Mouse (Mus musculus) midbrain, postnatal 0 days (tissue): ENCODE measurements around the gene Pkp4. TPM values are rescaled to one million over a fixed set of nuclear protein-coding genes. Genes with fewer than 3 reads are reported as not detected.

Experiments
- ATAC-seq: fragments of 200-750 bp; cut with Nextera tagmentation; 2 replicates; pipeline ENCODE4 v1.8.0; 2017; ENCODE audit warnings: moderate number of reproducible peaks, mild to moderate bottlenecking, moderate TSS enrichment, moderate library complexity; ENCODE audit not compliant: low FRiP score
- DNase-seq: peaks from one replicate; pipeline ENCODE4 v3.0.0-alpha.2; 2015; ENCODE audit warnings: low spot score
- H3K27ac ChIP-seq: fragments of 300-500 bp; sonication (generic); 2 replicates; pipeline ENCODE4 v1.5.1; 2014; ENCODE audit warnings: low read depth, mild to moderate bottlenecking, low read length, mixed read lengths
- H3K27me3 ChIP-seq: fragments of 300-500 bp; sonication (generic); 2 replicates; pipeline ENCODE4 v1.6.1; 2014; ENCODE audit warnings: low read length, control low read depth, mixed read lengths; ENCODE audit not compliant: insufficient read depth
- H3K36me3 ChIP-seq: fragments of 300-500 bp; sonication (generic); 2 replicates; pipeline ENCODE4 v1.6.1; 2014; ENCODE audit warnings: low read length, control low read depth, mixed read lengths; ENCODE audit not compliant: insufficient read depth
- H3K4me1 ChIP-seq: fragments of 300-500 bp; sonication (generic); 2 replicates; pipeline ENCODE4 v1.6.1; 2014; ENCODE audit warnings: mild to moderate bottlenecking, control low read depth, antibody characterized with exemption, low read length, mixed read lengths; ENCODE audit not compliant: insufficient read depth
- H3K4me2 ChIP-seq: fragments of 300-500 bp; sonication (generic); 2 replicates; pipeline ENCODE4 v1.6.1; 2014; ENCODE audit warnings: low read depth, mild to moderate bottlenecking, low read length, mixed read lengths; ENCODE audit not compliant: poor library complexity, severe bottlenecking
- H3K4me3 ChIP-seq: fragments of 300-500 bp; sonication (generic); 2 replicates; pipeline ENCODE4 v1.5.1; 2014; ENCODE audit warnings: low read depth, mild to moderate bottlenecking, low read length, moderate library complexity
- H3K9ac ChIP-seq: fragments of 300-500 bp; sonication (generic); replicated peaks from 2 replicates; pipeline ENCODE4 v1.6.1; 2014; ENCODE audit warnings: mild to moderate bottlenecking, low read length, moderate library complexity, mixed read lengths; ENCODE audit not compliant: poor library complexity, severe bottlenecking
- H3K9me3 ChIP-seq: fragments of 300-500 bp; sonication (generic); 2 replicates; pipeline ENCODE4 v1.6.1; 2016; ENCODE audit warnings: low read length, control low read depth
- CTCF ChIP-seq: IDR thresholded peaks from 2 replicates; pipeline ENCODE4 v1.5.1; 2016; ENCODE audit warnings: antibody characterized with exemption, mild to moderate bottlenecking
- WGBS: fragments of 180-500 bp; shearing (Covaris S2); extraction: QIAGEN DNeasy Blood & Tissue Kit; methylation state at CpG from one replicate; pipeline ENCODE4 v1.1.7; 2014; 5-methylcytosine and 5-hydroxymethylcytosine counted together
- polyA plus RNA-seq: library from polyadenylated mRNA; unstranded; fragments of >200 nt; fragmentation: Nextera tagmentation; extraction: Ambion mirVana; gene quantifications from 2 replicates; pipeline ENCODE4 v1.2.1, GENCODE M21; 2015
- total RNA-seq: library from RNA; depleted of rRNA; stranded (reverse); fragments of >200 nt; gene quantifications from 2 replicates; pipeline ENCODE4 v1.2.3, GENCODE M21; 2014

Gene Pkp4
- total and polyA plus RNA-seq, 2 experiments from 2014 or later, result 21.6 to 105 TPM

- DNase-seq (peak; percentile 29), ATAC-seq (no peak)
- H3K4me3 ChIP-seq, result no peak overlapping the region
- no peaks in the 10 kb centered on the region for H3K9me3 ChIP-seq
- no peak overlapping the region for H3K4me2 ChIP-seq
- no peaks in the 10 kb centered on the region for H3K4me1 ChIP-seq
- 70% methylated on average over 9 of the region's 9 CpGs for WGBS
- no peak for TF ChIP-seq CTCF
- no peaks in the 10 kb centered on the region for H3K27me3 ChIP-seq
- no peak overlapping the region for H3K27ac ChIP-seq
- H3K36me3 ChIP-seq, result 0 out of 2 replicates have a peak, but pooled peaks cover 3% of the 10 kb centered on the region
- H3K9ac ChIP-seq, result no peak overlapping the region
Observed at GRCm38 (mm10) chr2:59286247-59286646, 125.6 kb downstream of the Pkp4 start.

- Histone ChIP-seq H3K9me3 (no peaks in the 10 kb centered on the region), H3K27ac (no peak overlapping the region), H3K36me3 (0 out of 2 replicates have a peak, but pooled peaks cover 3% of the 10 kb centered on the region), H3K27me3 (no peaks in the 10 kb centered on the region), H3K4me2 (no peak overlapping the region), H3K4me1 (no peaks in the 10 kb centered on the region), H3K4me3 (no peak overlapping the region), H3K9ac (no peak overlapping the region)
- ATAC-seq, result no peak
- no peak for DNase-seq
- 71% methylated on average over 8 of the region's 8 CpGs for WGBS
- TF ChIP-seq CTCF, result no peak
Observed at GRCm38 (mm10) chr2:59287630-59288029, 127.0 kb downstream of the Pkp4 start.

DNA sequence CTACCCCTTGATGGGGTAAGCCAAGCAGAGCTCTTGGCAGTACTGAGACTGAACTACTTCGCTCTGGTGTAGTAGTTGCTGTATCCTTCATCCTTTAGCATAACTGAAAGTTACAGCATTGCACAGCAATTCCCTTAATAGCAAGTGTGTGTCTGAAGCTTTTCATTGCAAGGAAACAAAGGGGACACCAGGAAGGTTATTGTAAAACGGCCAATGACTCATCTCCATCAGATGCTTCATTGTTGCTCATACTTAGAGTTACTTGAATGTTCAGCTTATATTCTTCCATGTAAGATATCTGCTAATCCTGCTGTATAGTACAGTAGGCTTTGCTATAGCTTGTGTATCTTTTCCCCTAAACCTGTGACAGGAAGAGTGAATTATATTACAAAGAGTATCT lies 128.8 kb downstream of the Pkp4 start:
- Histone ChIP-seq H3K9ac (no peak overlapping the region), H3K27ac (no peak overlapping the region), H3K36me3 (no peaks in the 10 kb centered on the region), H3K4me2 (no peak overlapping the region), H3K9me3 (no peaks in the 10 kb centered on the region), H3K4me3 (no peak overlapping the region), H3K4me1 (no peaks in the 10 kb centered on the region), H3K27me3 (no peaks in the 10 kb centered on the region)
- DNase-seq, result no peak
- ATAC-seq, result no peak
- no peak for TF ChIP-seq CTCF
- 75% methylated on average over 2 of the region's 2 CpGs for WGBS

DNA sequence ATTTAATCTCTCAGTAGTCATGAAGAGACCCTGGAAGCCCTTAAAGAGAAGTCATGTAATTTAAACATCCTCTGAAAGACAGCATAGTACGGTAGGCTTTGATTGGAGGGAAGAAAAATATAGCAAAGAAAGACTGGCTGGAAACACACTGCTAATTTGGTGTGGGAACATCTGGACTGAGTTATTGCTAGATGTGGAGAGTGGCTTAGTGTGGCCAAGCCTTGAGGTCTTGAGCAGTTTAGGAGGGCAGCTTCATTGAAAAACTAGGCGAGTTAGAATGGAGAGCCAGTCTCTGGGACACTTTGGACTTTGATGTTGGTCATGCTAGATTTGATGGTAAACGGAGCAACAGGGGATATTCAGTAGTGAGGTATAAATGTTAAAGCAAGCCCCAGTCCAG lies 129.7 kb downstream of the Pkp4 start:
- Histone ChIP-seq H3K27ac (no peak overlapping the region), H3K4me2 (no peak overlapping the region), H3K4me1 (no peaks in the 10 kb centered on the region), H3K9ac (no peak overlapping the region), H3K27me3 (no peaks in the 10 kb centered on the region), H3K36me3 (no peaks in the 10 kb centered on the region), H3K9me3 (no peaks in the 10 kb centered on the region), H3K4me3 (no peak overlapping the region)
- DNase-seq (no peak), ATAC-seq (no peak)
- no peak for TF ChIP-seq CTCF
- 74% methylated on average over 3 of the region's 3 CpGs for WGBS

DNA sequence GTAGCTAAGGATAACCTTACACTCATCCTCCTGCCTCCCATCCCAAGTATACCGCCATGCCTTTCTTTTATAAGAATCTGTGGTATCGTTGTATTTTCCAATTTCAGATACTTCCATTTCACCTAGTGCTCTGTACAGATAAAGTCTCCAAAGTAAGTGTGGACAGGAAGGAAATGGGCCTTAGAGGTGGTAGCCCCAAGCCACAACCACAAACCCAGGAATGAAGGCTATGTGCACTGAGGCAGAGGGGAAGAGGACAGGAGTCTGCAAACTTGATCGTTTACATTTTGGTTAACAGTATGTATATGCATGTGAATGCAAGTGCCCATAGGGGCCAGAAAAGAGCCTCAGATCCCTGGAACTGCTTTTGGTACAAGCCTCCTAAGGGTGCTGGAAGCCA lies 139.2 kb downstream of the Pkp4 start:
- H3K4me2 ChIP-seq, result no peak overlapping the region
- WGBS, result 86% methylated on average over 3 of the region's 3 CpGs
- no peak for TF ChIP-seq CTCF
- DNase-seq, result no peak
- H3K27me3 ChIP-seq, result no peaks in the 10 kb centered on the region
- no peak for ATAC-seq
- H3K9ac ChIP-seq, result no peak overlapping the region
- H3K36me3 ChIP-seq, result no peaks in the 10 kb centered on the region
- no peak overlapping the region for H3K4me3 ChIP-seq
- H3K4me1 ChIP-seq, result peaks cover 18% of the 10 kb centered on the region
- no peaks in the 10 kb centered on the region for H3K9me3 ChIP-seq
- H3K27ac ChIP-seq, result no peak overlapping the region

GRCm38 (mm10) chr2:59301671-59302070 lies 141.0 kb downstream of the Pkp4 start:
- Histone ChIP-seq H3K9ac (no peak overlapping the region), H3K27ac (no peak overlapping the region), H3K36me3 (peaks cover 7% of the 10 kb centered on the region; the same call in 1 of the 2 replicates), H3K4me1 (peaks cover 18% of the 10 kb centered on the region), H3K9me3 (no peaks in the 10 kb centered on the region), H3K4me2 (no peak overlapping the region), H3K4me3 (no peak overlapping the region), H3K27me3 (no peaks in the 10 kb centered on the region)
- DNase-seq, result peak; percentile 76
- 10% methylated on average over 12 of the region's 12 CpGs for WGBS
- TF ChIP-seq CTCF, result no peak
- ATAC-seq, result peak; percentile 83
